Mouse (Mus musculus) spleen, adult 18-20 months (tissue): ENCODE results near the gene Strap.
A peak's percentile ranks its signal among the peaks of the same experiment; 100 is the strongest.

Experiments used
- DNase-seq, 2 experiments: peaks; one replicate each; pipeline ENCODE4 v3.0.0; 2022; ENCODE audit warnings: mixed read lengths in 2 of 2

The Strap gene

DNA sequence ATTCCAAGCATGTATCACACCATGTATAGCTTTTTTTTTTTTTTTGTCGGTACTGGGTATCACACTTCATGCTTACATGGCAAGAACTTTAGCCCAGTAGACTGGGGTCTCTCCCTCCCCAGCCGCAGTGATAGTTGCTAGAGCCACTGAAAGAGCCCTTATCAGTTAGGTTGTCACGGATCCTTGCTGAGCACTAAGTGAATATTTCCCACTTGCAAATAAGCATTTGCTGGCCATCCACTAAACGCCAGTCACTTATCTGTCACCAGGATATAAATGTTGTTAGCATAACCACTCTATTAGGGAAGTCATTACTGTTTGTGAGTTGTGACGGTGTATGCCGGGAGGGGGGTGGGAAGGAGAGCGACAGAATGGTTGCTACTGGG lies 425 bp upstream of the Strap start:
- peak in 1 of 2 experiments; percentile 12 for DNase-seq

- DNase-seq, result no peak
These were observed 877 bp downstream of the Strap start for GRCm38 (mm10) chr6:137735671-137736238.

- DNase-seq, result no peak
These were observed 6.1 kb downstream of the Strap start for GRCm38 (mm10) chr6:137740972-137741371.

DNA sequence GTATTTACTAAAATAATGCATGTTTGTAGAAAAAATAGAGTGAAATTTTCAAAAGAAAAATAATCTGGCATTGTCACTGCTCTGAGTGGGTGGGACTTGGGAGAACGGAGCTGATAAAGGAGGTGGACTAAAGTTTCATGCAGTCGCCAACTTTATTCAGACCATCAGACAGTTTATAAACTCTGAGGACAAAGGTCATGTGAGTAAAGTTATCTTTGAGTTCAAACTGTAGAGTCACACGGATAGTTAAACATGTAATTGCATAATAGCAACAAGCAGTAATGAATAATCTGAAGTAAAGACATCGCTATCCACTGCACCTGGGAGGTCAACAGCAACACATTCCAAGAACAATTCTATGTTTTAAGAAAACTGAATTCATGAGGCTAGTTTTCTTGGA lies 9.8 kb downstream of the Strap start:
- DNase-seq, result no peak

DNA sequence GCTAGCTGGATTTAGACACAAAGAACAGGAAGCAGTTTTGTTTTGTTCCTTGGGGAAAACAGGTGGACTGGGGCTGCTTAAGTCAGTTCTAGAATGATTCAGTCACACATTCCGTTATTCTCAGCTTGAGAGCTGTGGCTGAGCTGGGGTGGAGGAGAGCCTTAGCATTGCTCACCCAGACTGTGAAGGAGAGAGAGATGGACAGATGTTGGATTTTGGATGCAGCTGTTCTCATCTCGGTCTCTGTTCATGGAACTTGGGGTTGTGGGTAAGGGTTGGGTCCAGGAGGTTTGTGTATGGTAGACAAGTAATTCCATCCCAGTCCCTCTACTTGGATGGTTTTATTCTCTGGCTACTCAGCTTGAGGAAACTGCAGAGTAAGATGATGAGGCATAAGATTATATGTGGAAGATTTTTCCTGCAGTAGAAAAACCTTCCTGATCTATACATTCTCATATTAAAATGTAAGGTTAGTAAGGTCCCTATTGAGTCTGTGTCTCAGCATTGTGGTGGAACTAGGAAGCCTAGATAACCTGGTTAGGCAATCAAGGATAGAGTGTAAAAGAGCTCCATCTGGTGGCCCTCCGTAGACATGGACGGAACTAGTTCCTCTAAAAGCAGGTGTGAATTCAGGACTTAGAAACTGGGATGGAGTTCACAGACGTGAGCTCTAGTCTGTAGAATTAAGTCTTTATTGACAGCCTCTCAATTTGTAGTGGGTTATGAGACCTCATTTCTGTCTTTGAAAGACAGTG lies 12.5 kb downstream of the Strap start:
- no peak for DNase-seq

- DNase-seq, result no peak
These were observed 16.8 kb downstream of the Strap start for GRCm38 (mm10) chr6:137751551-137752274.

GRCm38 (mm10) chr6:137752275-137752655 lies 17.4 kb downstream of the Strap start:
- no peak for DNase-seq

DNA sequence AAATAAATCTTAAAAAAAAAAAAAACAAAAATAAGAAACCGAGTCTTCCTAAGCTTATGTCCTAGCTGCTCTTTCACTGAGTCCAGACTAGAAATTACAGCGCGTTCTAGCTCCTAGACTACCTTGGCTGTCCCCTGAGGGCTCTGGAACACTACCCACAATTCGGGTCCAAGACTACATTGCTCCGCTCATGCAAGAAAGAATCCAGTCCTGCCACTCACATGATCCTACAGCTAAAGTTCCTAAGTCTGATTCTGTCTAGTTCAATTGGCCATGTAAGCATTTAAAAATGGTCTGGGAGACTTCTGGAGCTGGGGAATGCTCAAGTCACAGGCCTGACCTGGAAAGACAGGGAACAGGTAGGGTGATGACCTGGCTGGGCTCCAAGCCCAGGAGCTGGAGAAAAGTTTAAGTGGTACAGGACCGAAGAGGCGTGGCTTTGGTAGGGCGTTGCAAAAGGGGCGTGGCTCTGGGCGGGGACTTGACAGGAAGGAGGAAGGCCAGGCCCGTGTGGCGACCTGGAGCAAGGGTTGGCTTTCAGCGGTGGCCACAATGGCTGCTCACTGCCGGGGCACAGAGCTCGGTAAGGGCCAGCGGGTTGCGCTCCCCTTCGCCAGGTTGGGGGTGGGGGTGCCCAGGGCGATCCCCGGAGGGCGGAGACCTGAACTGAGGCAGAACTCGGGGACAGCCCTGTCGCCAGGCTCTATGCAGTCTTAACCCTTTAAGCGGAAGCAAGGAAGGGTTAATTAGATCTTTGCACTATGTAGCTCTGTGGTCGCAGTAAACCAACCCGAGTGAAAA lies 19.4 kb downstream of the Strap start, which contains the start of gene Dera:
Gene Dera (plus strand): TSS at position 491 of the 801 bp plus-strand sequence.
- peak; percentile 81 to 87 for DNase-seq

DNA sequence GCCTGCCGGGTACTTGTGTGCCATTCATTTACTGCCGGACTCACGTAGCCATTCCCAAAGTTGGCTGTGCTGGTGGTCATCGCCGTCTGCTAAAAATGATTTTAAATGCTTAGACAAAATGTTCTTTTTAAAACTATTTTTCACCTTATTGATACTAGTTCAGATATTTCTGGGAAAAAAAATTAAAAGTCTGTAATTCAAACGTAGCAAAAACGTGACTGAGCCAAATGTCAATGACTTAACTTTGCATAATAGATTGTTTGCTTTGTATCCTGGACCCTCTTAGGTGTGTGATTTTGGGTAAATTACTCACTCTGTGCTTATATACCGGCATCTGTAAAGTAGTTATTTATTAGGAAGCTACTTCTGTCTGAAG lies 20.0 kb downstream of the Strap start:
- no peak for DNase-seq

DNA sequence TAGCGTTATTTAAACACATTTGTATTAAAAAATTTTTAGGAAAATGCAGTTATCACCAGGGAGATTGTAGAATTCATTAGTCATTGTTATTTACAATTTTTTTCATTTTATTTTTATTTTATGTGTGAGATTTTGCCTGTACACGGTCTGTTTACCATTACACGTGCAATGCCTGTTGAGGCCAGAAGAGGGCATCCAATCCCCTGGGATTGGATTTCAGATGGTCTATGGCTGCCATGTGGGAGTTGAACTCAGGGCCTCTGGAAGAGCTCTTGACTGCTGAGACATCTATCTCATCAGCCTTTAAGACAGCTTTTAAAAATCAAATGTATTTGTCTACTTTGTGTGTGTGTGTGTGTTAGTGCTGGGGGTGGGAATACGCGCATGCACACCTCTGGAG lies 21.4 kb downstream of the Strap start:
- peak in 1 of 2 experiments; percentile 34 for DNase-seq

- DNase-seq, result no peak
These were observed 23.0 kb downstream of the Strap start for GRCm38 (mm10) chr6:137757891-137758290.

DNA sequence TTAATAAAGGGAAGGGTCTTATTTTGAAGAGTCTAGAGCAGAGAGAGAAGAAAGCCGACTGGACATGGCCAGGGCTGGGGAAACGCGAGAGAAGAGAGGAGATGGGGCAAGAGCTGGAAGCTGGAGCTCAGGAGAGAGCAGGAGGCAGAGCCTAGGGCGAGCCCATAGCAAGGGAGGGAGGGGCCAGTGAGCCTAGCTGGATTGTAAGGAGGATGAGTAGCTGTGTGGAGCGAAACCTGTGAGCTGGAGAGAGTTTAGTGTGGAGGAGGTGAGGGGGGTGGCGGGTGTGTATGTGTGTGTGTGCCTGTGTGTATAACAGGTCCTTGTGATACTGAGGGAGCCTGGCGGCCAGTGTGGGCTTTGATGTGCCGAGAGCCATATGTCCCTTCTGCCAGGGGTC lies 24.8 kb downstream of the Strap start:
- no peak for DNase-seq

DNA sequence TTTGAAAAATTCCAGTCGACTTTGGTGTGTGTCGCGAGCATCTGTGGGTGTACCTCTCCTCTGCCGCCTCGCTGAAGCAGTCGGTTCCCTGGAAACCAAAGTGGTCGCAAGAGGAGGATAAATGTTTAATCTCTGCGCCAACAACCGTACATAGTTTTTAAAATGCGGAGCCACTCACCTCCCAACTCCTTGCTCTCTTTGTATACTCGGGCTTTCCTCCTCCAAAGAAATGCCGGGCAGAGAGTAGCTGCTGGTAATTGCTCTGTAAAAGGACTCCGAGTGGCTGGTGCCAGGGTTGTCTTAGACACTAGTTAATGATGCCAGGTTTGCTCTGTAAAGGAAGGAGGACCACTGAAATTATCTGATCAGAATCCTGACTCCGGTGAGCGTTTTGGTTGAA lies 26.1 kb downstream of the Strap start:
- no peak for DNase-seq

DNA sequence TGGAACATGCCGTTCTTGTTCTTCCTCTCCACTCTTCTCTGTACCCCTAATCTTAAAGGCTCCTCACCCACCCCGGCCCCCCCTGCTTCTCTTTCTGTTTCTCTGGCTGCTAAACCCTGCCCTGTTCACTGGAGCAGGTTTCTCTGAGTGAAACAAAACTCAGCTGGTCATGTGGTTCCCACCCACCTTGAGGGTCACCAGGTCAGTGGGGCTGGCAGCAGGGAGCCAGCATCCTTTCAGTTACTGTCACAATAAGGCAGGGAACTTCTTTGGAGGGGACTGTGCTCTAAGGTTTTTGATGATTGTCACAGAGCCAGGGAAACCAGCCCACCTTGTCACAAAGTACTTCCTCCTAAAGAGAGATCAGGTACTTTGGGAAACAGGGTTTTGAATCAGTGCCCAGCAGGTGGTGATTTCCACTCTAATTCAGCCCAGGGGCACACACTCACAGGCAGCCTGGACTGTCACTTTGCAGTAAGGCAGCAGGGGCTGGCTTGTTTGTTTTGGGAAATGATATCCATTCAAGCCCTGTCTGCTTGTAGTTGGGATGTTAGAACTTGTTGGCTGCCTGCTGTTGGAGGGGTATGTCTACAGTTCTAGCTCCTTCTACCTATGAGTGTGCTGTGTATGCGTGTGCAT lies 29.8 kb downstream of the Strap start:
- no peak for DNase-seq

- DNase-seq, result no peak
These were observed 31.3 kb downstream of the Strap start for GRCm38 (mm10) chr6:137766177-137766576.

DNA sequence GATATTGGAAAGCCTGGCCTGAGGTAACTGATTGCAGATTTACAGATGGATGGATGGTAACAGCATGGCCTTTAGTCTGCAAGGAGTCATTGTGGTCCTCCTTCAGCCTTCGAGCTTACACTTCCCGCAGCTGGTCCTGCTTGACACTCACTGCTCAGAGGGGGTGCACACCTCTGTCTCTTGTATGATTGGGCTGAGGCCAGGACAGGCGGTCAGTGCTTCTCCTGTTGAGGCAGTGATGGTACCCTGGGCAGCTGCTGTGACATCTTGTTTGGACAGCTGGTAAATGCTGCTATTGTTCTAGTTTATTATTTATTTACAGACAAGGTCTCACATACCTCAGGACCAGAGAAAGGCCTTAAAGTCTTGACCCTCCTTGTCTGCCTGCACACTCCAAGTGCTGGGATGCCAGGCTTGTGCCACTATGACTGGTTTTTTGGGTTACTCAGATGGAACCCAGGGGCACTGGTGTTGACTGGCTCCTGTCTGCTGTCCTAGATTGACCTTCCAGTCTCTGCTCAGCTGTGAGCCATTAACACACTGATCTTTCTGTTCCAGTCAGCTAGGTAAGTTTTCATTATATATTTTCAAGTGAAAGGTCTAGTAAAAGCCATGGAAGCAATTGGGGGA lies 36.9 kb downstream of the Strap start:
- no peak for DNase-seq

DNA sequence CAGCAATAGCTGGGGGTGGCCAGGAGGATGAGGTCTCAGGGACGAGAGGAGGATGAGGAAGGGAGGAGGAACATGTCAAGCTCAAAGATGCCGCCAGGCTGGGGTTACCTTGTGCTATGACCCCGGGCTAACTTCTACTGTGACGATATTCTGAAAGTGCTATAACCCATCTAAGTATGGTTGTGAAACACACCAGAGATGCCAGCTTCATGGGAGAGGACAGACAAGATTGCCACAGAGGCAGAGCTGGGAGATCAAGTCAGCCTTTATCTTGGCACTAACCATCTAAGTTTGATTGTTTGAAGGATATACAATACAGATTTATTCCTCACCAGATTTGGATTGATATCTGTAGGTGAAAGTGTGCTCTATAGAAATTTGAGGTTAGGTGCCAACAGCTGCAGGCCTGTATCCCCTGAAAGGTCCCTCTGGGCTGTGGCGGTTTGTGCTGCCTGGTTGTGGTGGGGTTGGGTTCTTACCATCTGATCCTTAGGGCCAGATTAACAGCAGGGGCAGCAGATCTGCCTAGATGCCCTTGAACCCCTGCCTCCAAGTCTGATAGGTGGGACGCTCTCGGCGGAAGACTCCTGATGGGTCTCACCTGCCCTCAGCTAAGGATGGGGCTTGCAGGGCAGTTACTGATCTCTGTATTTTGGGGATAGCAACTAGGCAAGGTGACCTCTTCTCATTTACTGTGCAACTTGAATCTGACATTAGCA lies 38.2 kb downstream of the Strap start:
- DNase-seq, result no peak

GRCm38 (mm10) chr6:137773637-137774028 lies 38.8 kb downstream of the Strap start:
- no peak for DNase-seq

DNA sequence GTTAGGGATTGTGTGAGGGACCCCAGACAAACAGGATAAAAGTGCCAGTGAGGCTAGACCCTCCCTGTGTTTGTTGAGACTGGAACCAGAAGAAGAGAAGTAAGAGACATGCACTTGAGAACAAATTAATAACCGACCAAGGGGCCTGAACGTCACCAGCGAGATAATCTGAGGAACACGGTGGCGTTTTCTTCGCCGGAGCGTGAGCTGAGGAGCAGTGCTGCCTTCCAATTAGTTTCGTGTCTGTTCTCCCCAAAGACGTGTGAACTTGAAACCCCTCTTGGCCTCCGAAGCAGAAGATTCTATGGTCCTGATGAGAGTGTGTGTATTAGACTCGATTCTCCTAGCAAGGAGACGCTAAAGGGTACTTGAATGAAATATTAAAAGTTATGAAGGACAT lies 39.3 kb downstream of the Strap start:
- DNase-seq, result no peak

DNA sequence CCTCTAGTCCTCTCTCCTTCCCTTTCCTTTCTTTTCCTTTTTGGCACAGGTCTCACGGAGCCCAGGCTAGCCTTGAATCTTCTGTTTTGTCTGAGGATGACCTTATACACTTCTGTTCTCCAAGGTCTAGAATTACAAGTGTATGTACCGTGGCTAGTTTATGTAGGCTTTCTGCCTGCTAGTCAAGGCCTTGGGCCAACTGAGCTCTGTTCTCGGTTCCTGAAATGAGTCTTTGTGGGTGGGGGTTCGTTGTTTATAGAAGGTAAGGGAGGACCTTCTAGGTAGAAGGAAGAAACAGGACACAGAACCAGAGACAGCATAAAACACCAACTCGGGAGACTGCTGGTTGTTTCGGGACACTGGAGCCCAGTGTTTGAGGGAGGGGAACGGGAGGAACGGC lies 40.3 kb downstream of the Strap start:
- no peak for DNase-seq

DNA sequence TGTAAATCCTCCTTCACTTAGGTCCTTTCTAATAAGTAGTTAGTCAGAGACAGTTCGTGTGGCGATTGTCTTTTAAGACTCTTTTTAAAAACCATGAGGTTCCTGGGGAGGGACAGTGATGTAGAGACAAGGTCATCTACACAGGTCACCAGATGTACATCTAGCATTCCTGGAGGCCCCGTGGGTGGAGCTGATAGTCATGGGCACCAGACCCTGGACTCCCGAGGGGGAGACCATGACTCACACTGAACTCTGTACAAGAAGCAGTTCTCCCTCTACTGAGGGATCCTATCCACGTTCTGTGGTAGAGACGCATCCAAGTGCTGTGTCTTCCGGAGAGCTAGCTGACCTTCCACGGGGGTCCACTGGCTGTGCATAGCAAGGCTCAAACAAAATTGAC lies 42.1 kb downstream of the Strap start:
- DNase-seq, result no peak
